Mouse (Mus musculus) embryonic fibroblast, embryonic 13.5 days (primary cell): ENCODE results near the gene Abcb4. TPM values are rescaled to one million over a fixed set of nuclear protein-coding genes. Genes with fewer than 3 reads are reported as not detected.

Experiments used
- H3K27ac ChIP-seq: 2 replicates; pipeline ENCODE4 v1.5.1; 2012; ENCODE audit warnings: low read length, control low read depth, inconsistent platforms; ENCODE audit not compliant: insufficient read depth
- H3K4me1 ChIP-seq: 2 replicates; pipeline ENCODE4 v1.6.1; 2011; ENCODE audit warnings: low read length; ENCODE audit not compliant: control insufficient read depth, insufficient read depth
- H3K4me3 ChIP-seq: 2 replicates; pipeline ENCODE4 v1.5.1; 2011; ENCODE audit warnings: mild to moderate bottlenecking, control low read depth, low read length; ENCODE audit not compliant: insufficient read depth
- CTCF ChIP-seq: IDR thresholded peaks from 2 replicates; pipeline ENCODE4 v1.5.1; 2011; ENCODE audit warnings: mild to moderate bottlenecking, control low read depth, low read length, moderate library complexity, borderline replicate concordance; ENCODE audit not compliant: insufficient read depth
- POLR2A ChIP-seq: IDR thresholded peaks from 2 replicates; pipeline ENCODE4 v1.6.1; 2011; ENCODE audit warnings: low read depth, mild to moderate bottlenecking, control low read depth, low read length, moderate library complexity
- polyA plus RNA-seq: library from polyadenylated mRNA; stranded (reverse); fragments of >200 nt; gene quantifications from 2 replicates; pipeline ENCODE4 v1.2.4, GENCODE M21; 2011; ENCODE audit warnings: low read depth; ENCODE audit not compliant: missing spikeins, insufficient read length

Gene Abcb4
- polyA plus RNA-seq, 1 experiment: 0.26 TPM

GRCm38 (mm10) chr5:8953660-8954059 lies 60.1 kb downstream of the Abcb4 start:
- no peak for TF ChIP-seq CTCF
- TF ChIP-seq POLR2A: no peak
- no peak overlapping the region for H3K4me3 ChIP-seq

GRCm38 (mm10) chr5:8955544-8955943 lies 62.0 kb downstream of the Abcb4 start:
- H3K27ac ChIP-seq: no peak overlapping the region
- H3K4me3 ChIP-seq: no peak overlapping the region

More at GRCm38 (mm10) chr5:8953660-8954059, 60.1 kb downstream of the Abcb4 start:
- Histone ChIP-seq H3K4me1 (no peaks in the 10 kb centered on the region), H3K27ac (no peak overlapping the region)

GRCm38 (mm10) chr5:8960534-8960933 lies 67.0 kb downstream of the Abcb4 start:
- Histone ChIP-seq H3K27ac (no peak overlapping the region), H3K4me3 (no peak overlapping the region), H3K4me1 (no peaks in the 10 kb centered on the region)
- TF ChIP-seq POLR2A: no peak

More at GRCm38 (mm10) chr5:8955544-8955943, 62.0 kb downstream of the Abcb4 start:
- H3K4me1 ChIP-seq: no peaks in the 10 kb centered on the region
- no peak for TF ChIP-seq CTCF

GRCm38 (mm10) chr5:8964487-8964886 lies 71.0 kb downstream of the Abcb4 start:
- Histone ChIP-seq H3K4me1 (no peaks in the 10 kb centered on the region), H3K27ac (no peak overlapping the region), H3K4me3 (no peak overlapping the region)
- TF ChIP-seq POLR2A (no peak), CTCF (no peak)

GRCm38 (mm10) chr5:8970694-8971093 lies 77.2 kb downstream of the Abcb4 start:
- no peak for TF ChIP-seq POLR2A

GRCm38 (mm10) chr5:8972355-8972754 lies 78.8 kb downstream of the Abcb4 start:
- H3K4me1 ChIP-seq: no peaks in the 10 kb centered on the region
- TF ChIP-seq CTCF (no peak), POLR2A (no peak)
- H3K27ac ChIP-seq: no peak overlapping the region
- no peak overlapping the region for H3K4me3 ChIP-seq

More at GRCm38 (mm10) chr5:8970694-8971093, 77.2 kb downstream of the Abcb4 start:
- no peaks in the 10 kb centered on the region for H3K4me1 ChIP-seq
- no peak overlapping the region for H3K27ac ChIP-seq
- H3K4me3 ChIP-seq: no peak overlapping the region

GRCm38 (mm10) chr5:8974721-8975120 lies 81.2 kb downstream of the Abcb4 start:
- no peak for TF ChIP-seq CTCF
- TF ChIP-seq POLR2A: no peak
- Histone ChIP-seq H3K4me1 (no peaks in the 10 kb centered on the region), H3K27ac (no peak overlapping the region), H3K4me3 (no peak overlapping the region)

GRCm38 (mm10) chr5:8985470-8985869 lies 92.0 kb downstream of the Abcb4 start:
- Histone ChIP-seq H3K4me3 (no peak overlapping the region), H3K4me1 (no peaks in the 10 kb centered on the region), H3K27ac (no peak overlapping the region)
- TF ChIP-seq POLR2A (no peak), CTCF (no peak)

- H3K27ac ChIP-seq: no peak overlapping the region
- TF ChIP-seq POLR2A: no peak
- no peak for TF ChIP-seq CTCF
- no peaks in the 10 kb centered on the region for H3K4me1 ChIP-seq
- H3K4me3 ChIP-seq: no peak overlapping the region
These were observed 94.4 kb downstream of the Abcb4 start for GRCm38 (mm10) chr5:8987925-8988324.

GRCm38 (mm10) chr5:8990526-8990925 lies 97.0 kb downstream of the Abcb4 start:
- TF ChIP-seq POLR2A (no peak), CTCF (no peak)
- Histone ChIP-seq H3K4me3 (no peak overlapping the region), H3K27ac (no peak overlapping the region), H3K4me1 (no peaks in the 10 kb centered on the region)

GRCm38 (mm10) chr5:8991626-8992025 lies 98.1 kb downstream of the Abcb4 start:
- Histone ChIP-seq H3K4me1 (no peaks in the 10 kb centered on the region), H3K4me3 (no peak overlapping the region), H3K27ac (no peak overlapping the region)
- no peak for TF ChIP-seq POLR2A
- no peak for TF ChIP-seq CTCF
